ENCODE assay signal across 1 mouse cellular context in the genomic region with DNA sequence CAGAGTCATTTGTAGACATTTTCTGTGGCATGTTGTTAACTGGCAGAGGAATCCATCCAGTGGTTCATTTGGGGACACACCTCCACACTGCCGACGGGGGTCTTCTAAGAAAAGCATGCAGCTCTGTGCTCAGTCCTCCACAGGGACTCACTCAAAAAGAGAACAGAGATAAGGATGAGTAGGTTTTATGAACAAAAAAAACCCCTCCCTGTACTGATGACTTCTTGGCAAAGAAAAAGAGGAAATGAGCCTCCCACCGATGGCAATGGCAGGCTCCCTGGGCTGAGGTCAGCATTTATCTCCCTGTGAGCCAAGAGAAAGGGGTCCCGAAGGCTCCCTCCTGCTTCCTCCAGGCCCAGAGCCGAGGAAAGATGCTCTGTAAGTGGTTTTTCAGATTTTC.
TF ChIP-seq lines count a peak whose summit lies in the region.

No protein-coding gene starts in this region.

TF ChIP-seq in MEL, 35 proteins besides CTCF, POLR2A, EP300 and RAD21 (continued from another document):
- TF ChIP-seq ZNF384 (IDR thresholded peaks at IDR 0.05; ENCODE audit: low read depth, low read length) (peak; percentile 76), NELFE (IDR thresholded peaks at IDR 0.05; ENCODE audit: low read depth, low read length) (no peak), GATA1 (IDR thresholded peaks at IDR 0.05; ENCODE audit: low read depth, low read length) (peak; percentile 66), POLR2AphosphoS2 (IDR thresholded peaks at IDR 0.05; ENCODE audit: low read length) (no peak), HCFC1 (IDR thresholded peaks at IDR 0.05; ENCODE audit: low read depth, low read length) (no peak), TAL1 (IDR thresholded peaks at IDR 0.05; ENCODE audit: low read length) (no peak), MYB (IDR thresholded peaks at IDR 0.05; ENCODE audit: low read depth, low read length) (no peak), ETS1 (IDR thresholded peaks at IDR 0.05; ENCODE audit: low read depth, low read length) (peak; percentile 38; the same call in 1 of the 2 replicates), ZMIZ1 (IDR thresholded peaks at IDR 0.05; ENCODE audit: low read depth, low read length) (no peak), JUND (IDR thresholded peaks at IDR 0.05; ENCODE audit: low read depth, low read length) (no peak), ZC3H11A (IDR thresholded peaks at IDR 0.05; ENCODE audit: low read depth, low read length) (no peak), NRF1 (IDR thresholded peaks at IDR 0.05; ENCODE audit: insufficient read depth, low read depth, low read length, poor library complexity, severe bottlenecking) (no peak), CHD2 (IDR thresholded peaks at IDR 0.05; ENCODE audit: low read length) (no peak), GABPA (IDR thresholded peaks at IDR 0.05; ENCODE audit: low read depth, low read length) (no peak), ELF1 (IDR thresholded peaks at IDR 0.05; ENCODE audit: low read depth, low read length) (no peak)
